Mouse (Mus musculus): ENCODE data around the gene Gm49601. TPM values are rescaled to one million over a fixed set of nuclear protein-coding genes. Genes with fewer than 3 reads are reported as not detected.

The Gm49601 gene
- total RNA-seq (2021) = 3.4 and 4.5 TPM in 2 replicates
- long read RNA-seq, experiment 1 = 0 reads
- long read RNA-seq, experiment 2 = 0 reads

DNA sequence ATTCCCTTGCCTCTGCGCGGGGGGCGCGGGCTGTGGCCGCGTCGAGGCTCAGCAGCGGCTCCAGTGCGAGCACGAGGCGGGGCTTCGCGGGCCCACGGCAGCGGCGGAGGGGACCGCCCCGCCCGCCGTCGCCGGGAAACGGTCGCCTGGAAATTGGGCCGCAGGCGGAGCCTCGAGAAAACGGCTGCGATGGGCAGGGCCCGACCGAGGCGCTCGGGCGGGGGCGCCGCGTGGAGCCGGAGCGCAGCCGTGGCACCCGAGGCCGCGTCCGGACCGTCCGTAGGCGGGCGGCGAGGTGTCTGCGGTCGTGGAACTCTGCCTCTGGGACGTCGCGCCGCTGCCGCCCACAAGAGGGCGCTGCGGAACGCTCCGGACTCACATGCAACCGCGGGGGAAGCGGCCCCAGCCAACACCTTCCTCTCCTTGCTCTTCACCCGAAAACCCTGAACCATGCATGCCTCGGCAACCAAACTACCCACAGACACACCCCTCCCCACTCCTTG lies at the start of gene Gm49601:
TSS of gene Gm49601 (minus strand) at position 52 of the 503 bp plus-strand sequence.
- peak; percentile 90 for DNase-seq

GRCm38 (mm10) chr16:18673005-18673404 lies 46.8 kb upstream of the Gm49601 start:
- no peak for DNase-seq

DNA sequence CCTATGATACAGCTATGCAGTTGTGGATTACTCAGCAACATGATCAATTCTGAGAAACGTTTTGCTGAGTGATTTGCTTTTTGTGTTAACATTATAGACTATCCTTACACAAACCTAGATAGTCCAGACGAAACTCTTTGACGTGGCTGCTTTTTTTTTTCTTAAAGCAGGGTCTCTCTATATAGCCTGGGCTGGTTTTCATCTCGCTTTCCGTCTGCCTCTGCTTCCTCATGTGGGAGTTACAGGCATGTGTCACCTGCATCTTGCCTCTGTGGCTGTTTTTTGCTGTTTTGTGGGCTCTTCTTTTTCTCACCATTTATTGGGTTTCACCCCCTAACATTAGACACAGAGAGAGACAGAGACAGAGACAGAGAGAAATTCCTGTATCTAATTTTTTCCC lies 45.8 kb upstream of the Gm49601 start:
- DNase-seq = no peak

- DNase-seq = no peak
Observed at GRCm38 (mm10) chr16:18669914-18670313, 43.7 kb upstream of the Gm49601 start.

- DNase-seq = no peak
Observed at GRCm38 (mm10) chr16:18658597-18658996, 32.4 kb upstream of the Gm49601 start.

DNA sequence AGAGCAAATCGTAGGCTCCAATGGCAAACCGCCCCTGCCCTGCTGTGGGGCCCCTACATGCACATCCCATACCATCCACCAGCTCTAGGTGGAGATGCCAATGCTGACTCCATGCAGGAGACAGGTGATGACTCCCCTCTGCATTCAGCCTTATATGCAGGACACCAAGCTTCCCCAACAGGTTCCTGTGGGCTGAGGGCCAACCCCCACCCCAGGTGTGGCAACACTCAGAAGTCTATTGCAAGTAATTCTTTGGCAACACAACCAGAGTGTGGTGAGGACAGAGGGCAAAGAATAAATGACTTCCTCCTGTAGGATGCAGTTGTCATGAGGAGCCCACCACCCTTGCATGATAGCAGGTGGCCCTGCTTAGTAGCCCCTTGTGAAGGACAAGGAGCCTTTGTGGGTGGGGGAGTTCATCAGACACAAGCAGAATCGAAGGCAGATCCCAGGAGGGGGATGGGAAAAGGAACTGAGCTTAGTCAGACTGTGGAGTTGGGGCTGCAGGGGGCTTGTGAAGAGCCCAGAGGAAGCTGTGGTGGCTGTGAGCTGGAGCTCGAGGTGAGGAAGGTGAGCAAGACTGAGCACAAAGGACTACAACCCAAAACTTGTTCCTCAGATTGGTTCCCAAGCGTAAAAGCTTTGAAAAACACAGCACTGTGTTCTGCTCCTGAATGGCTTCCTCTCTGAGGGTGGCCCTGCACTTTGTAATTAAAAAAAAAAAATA lies 29.3 kb upstream of the Gm49601 start:
- DNase-seq = no peak

GRCm38 (mm10) chr16:18653290-18654160 lies 27.3 kb upstream of the Gm49601 start:
- DNase-seq = no peak

- no peak for DNase-seq
Observed at GRCm38 (mm10) chr16:18649126-18649525, 22.9 kb upstream of the Gm49601 start.

DNA sequence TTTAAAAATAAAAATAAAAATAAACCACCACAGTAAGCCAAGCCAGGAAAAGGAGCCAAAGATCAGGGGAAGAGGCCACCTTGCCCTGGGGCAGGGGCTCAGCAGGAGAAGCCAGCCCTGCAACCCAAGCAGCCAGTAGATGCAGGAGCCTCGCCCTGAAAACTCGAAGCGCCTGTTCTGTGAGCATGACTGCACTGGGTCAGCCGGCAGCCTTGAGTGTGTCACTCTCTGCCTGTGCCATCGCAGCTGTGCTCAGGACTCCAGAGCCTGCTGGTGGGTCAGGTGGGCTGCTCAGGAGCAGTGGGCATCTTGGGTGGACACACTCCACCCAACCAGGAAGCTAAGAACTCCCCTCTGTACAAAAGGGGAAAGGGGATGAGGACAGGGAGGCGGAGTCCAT lies 19.1 kb upstream of the Gm49601 start:
- no peak for DNase-seq

DNA sequence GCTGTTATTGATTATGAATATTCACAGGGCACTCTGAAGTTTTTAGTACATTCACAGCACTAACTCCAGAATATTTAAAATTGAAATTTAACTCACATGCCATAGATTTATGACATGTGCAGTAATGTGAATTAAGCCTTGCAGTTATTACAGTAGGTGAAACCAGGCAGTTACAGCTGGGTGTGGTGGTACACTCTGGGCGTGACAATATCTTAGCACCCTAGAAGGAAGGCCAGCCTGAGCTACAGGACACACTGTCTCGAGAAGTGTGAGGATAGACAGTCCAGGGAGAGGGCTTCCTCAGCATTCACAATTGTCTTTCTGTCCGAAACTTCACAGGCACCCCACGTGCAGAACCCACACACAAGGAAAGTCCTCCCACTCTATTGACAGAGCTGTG lies 18.3 kb upstream of the Gm49601 start:
- DNase-seq = no peak

- no peak for DNase-seq
Observed at GRCm38 (mm10) chr16:18643406-18643998, 17.3 kb upstream of the Gm49601 start.

DNA sequence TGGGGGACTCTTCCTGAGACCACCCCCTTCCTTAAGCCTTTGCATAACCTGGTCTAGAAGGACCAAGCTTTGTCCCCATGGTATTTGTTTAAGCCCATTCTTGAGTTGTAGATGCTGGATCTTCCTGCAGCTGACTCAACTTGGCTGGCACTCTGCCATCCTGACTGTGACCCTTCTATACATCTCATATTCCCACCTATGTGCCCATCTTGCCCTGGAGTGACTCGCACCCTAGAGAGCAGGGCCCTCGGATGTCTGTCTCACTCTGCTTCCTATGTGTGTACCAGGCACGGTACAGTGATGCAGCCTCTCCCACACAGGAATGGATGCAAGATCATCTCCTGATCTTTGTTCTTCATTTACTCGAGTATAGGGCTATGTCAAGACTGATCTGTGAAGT lies 16.7 kb upstream of the Gm49601 start:
- DNase-seq = no peak

- no peak for DNase-seq
Observed at GRCm38 (mm10) chr16:18642291-18642690, 16.1 kb upstream of the Gm49601 start.

- no peak for DNase-seq
Observed at GRCm38 (mm10) chr16:18639382-18639929, 13.2 kb upstream of the Gm49601 start.

DNA sequence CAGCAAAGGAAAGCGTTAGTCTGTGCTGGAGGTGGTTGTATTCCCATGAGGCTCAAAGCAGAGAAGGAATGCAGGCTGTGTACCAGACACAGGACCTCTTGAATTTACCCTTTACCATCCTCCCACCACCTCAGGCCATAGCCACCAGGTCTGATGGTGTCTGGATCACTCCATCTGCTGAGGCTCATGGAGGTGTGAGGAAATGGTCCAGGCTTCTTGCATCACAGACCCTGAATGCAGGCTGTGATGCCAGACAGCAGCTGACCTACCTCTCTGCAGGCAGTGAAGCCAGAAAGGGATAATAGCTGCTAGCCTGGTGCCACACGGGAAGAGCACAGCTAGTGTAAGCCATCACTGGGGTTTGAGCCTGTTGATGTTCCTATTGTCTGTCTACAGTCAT lies 12.2 kb upstream of the Gm49601 start:
- DNase-seq = no peak

DNA sequence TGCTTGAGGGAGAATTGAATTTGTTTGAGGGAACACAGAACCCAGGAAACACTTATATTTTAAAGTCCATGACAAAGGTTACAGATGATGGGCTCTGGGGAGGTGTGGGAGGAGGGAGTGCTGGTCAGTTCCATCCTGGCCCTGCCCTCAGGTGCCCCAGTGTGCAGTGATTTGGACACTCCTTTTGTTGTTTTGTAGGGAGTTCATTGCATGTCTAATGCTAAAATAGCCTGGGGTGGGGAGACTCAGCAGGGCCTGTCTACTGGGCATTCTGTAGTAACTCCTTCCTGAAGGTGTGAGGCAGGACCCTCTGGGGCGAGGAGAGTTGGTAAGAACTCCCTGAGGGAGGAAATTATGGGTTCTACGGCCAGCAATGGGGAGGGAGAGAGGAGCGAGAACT lies 10.6 kb upstream of the Gm49601 start:
- no peak for DNase-seq

DNA sequence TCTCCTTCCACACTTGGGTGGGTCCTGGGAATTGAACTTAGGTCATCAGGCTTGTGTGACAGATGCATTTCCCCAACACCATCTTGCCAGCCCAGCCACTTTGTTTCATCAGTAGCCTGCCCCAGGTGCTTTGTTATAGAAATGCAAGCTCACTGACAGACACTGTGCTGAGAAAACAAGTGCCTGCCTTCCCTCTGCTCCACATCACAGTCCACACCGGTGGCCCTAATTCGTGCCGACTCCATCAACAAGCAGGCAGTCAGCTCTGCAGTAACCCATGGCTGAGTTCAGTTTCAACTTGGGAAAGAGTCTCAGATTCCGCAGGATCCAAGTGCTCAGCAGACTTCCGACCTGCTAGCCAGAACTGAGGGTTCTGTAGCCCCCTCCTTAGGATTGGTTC lies 10.2 kb upstream of the Gm49601 start:
- no peak for DNase-seq

GRCm38 (mm10) chr16:18633333-18633732 lies 7.1 kb upstream of the Gm49601 start:
- DNase-seq = peak; percentile 4

- peak; percentile 1 for DNase-seq
Observed at GRCm38 (mm10) chr16:18632816-18633215, 6.6 kb upstream of the Gm49601 start.

- peak; percentile 6 for DNase-seq
Observed at GRCm38 (mm10) chr16:18632059-18632458, 5.8 kb upstream of the Gm49601 start.

DNA sequence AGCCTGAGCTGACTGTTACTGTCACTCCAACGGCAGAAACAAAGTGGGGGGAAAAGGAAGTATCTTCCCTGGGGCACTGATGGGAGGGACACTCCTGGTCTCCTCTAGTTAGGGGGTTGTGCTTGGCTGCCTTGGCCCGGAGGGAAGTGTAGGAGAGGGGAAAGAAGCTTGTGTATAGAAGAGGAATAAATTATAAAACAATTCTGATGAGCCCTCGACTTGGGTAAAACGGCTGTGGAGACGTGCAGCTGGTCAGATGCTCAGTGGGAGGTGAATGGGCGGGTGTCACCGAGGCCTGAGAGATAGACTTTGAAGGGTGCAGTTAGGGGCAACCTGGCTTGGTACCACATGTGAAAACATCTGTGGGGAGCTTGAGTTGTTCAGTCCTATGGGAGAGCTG lies 4.9 kb upstream of the Gm49601 start:
- peak; percentile 3 for DNase-seq

DNA sequence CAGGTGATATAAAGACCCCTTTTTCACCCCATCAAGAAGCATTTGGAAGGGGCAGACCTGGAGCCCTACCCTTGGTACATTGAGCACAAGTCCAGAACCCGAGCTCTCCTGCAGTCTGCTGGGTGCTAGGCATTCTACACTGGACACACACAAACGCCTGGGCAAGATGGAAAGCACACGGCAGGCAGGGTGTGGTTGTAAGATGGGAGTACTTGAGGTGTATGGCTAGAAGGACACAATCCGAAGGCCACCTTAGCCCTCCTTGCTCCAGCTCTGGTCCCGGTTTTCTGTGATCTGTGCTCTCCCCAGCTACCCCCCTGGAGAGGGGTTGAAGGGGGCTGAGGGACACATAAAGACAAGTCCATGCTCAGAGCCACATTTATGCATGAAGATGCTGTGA lies 4.1 kb upstream of the Gm49601 start:
- DNase-seq = peak; percentile 5

All from adrenal gland, postnatal 14 days (tissue).